Mouse (Mus musculus) frontal cortex, adult 2 months (tissue): ENCODE measurements around the gene Clasp1. TPM values are rescaled to one million over a fixed set of nuclear protein-coding genes. Genes with fewer than 3 reads are reported as not detected.

Experiments used
- DNase-seq, 2 experiments: peaks; one replicate each; pipeline ENCODE4 v3.0.0; 2022; ENCODE audit warnings: low spot score in 1 of 2; ENCODE audit errors: extremely low spot score in 1 of 2
- polyA plus RNA-seq: library from polyadenylated mRNA; depleted of rRNA; stranded (reverse); fragments of >200 nt; gene quantifications from 2 replicates; pipeline ENCODE4 v1.2.3, GENCODE M21; 2012

Clasp1 gene
- polyA plus RNA-seq, 1 experiment = 68.8 TPM

GRCm38 (mm10) chr1:118402556-118402955 is 13.7 kb downstream of the Clasp1 start:
- DNase-seq = no peak

- no peak for DNase-seq
Observed at GRCm38 (mm10) chr1:118402966-118403365, 14.1 kb downstream of the Clasp1 start.

GRCm38 (mm10) chr1:118403440-118403839 is 14.6 kb downstream of the Clasp1 start:
- no peak for DNase-seq

GRCm38 (mm10) chr1:118407586-118408250 is 18.9 kb downstream of the Clasp1 start:
- no peak for DNase-seq

- no peak for DNase-seq
Observed at GRCm38 (mm10) chr1:118409249-118409648, 20.4 kb downstream of the Clasp1 start.

GRCm38 (mm10) chr1:118410824-118411223 is 22.0 kb downstream of the Clasp1 start:
- DNase-seq = no peak

- no peak for DNase-seq
Observed at GRCm38 (mm10) chr1:118413169-118413568, 24.3 kb downstream of the Clasp1 start.

GRCm38 (mm10) chr1:118417047-118417730 is 28.3 kb downstream of the Clasp1 start:
- DNase-seq = no peak

GRCm38 (mm10) chr1:118419399-118419798 is 30.5 kb downstream of the Clasp1 start:
- DNase-seq = no peak

GRCm38 (mm10) chr1:118421149-118421548 is 32.3 kb downstream of the Clasp1 start:
- DNase-seq = no peak

GRCm38 (mm10) chr1:118422812-118423211 is 34.0 kb downstream of the Clasp1 start:
- no peak for DNase-seq

GRCm38 (mm10) chr1:118425982-118426381 is 37.1 kb downstream of the Clasp1 start:
- no peak for DNase-seq

GRCm38 (mm10) chr1:118428354-118429084 is 39.7 kb downstream of the Clasp1 start:
- DNase-seq = no peak

- no peak for DNase-seq
Observed at GRCm38 (mm10) chr1:118431548-118431947, 42.7 kb downstream of the Clasp1 start.

GRCm38 (mm10) chr1:118435001-118435473 is 46.2 kb downstream of the Clasp1 start:
- DNase-seq = peak in 1 of 2 experiments; percentile 16

- DNase-seq = peak in 1 of 2 experiments; percentile 24
Observed at GRCm38 (mm10) chr1:118437856-118438255, 49.0 kb downstream of the Clasp1 start.

- no peak for DNase-seq
Observed at GRCm38 (mm10) chr1:118438332-118438731, 49.5 kb downstream of the Clasp1 start.

- no peak for DNase-seq
Observed at GRCm38 (mm10) chr1:118440547-118440946, 51.7 kb downstream of the Clasp1 start.

- no peak for DNase-seq
Observed at GRCm38 (mm10) chr1:118444420-118444819, 55.6 kb downstream of the Clasp1 start.

GRCm38 (mm10) chr1:118444988-118445387 is 56.1 kb downstream of the Clasp1 start:
- DNase-seq = no peak

- DNase-seq = no peak
Observed at GRCm38 (mm10) chr1:118445441-118445840, 56.6 kb downstream of the Clasp1 start.
